Mouse (Mus musculus) cerebellum, adult 9-10 months (tissue): ENCODE measurements at regions not wholly inside any gene's neighbourhood (a gene's known extent, or its start where the extent isn't known, plus 50 kb on each side); places are given as distances from the start of the nearest gene placed in this dataset.
"Not testable (repeated sequence)": the region's sequence is repeated elsewhere in the genome, so short reads cannot be mapped to it uniquely, and the experiment has no call there.

ENCODE experiments used
- DNase-seq: peaks from one replicate; pipeline ENCODE4 v3.0.0; 2022

GRCm38 (mm10) chr17:69563165-69563564, 124.0 kb downstream of the Akain1 start:
- DNase-seq: peak; percentile 84

GRCm38 (mm10) chr17:69571070-69571669, 132.0 kb downstream of the Akain1 start:
- DNase-seq: not testable (repeated sequence)

- DNase-seq: no peak
These were observed 151.4 kb downstream of the Akain1 start for GRCm38 (mm10) chr17:69590553-69590952.

GRCm38 (mm10) chr17:69597773-69598295, 158.7 kb downstream of the Akain1 start:
- DNase-seq: no peak

- DNase-seq: no peak
These were observed 159.3 kb downstream of the Akain1 start for GRCm38 (mm10) chr17:69598461-69598860.

GRCm38 (mm10) chr17:69603596-69603995, 164.5 kb downstream of the Akain1 start:
- no peak for DNase-seq

- DNase-seq: peak; percentile 63
These were observed 165.6 kb downstream of the Akain1 start for GRCm38 (mm10) chr17:69604698-69605097.

GRCm38 (mm10) chr17:69605458-69605857, 166.3 kb downstream of the Akain1 start:
- DNase-seq: no peak

- no peak for DNase-seq
These were observed 192.3 kb downstream of the Akain1 start for GRCm38 (mm10) chr17:69631411-69631810.

- not testable (repeated sequence) for DNase-seq
These were observed 211.4 kb downstream of the Akain1 start for GRCm38 (mm10) chr17:69650496-69650895.

GRCm38 (mm10) chr17:69654586-69654985, 215.5 kb downstream of the Akain1 start:
- no peak for DNase-seq

GRCm38 (mm10) chr17:69672530-69672929, 233.4 kb downstream of the Akain1 start:
- DNase-seq: peak; percentile 98

GRCm38 (mm10) chr17:69683091-69683490, 244.0 kb downstream of the Akain1 start:
- DNase-seq: no peak

GRCm38 (mm10) chr17:69685625-69686257, 246.6 kb downstream of the Akain1 start:
- no peak for DNase-seq

- DNase-seq: no peak
These were observed 247.3 kb downstream of the Akain1 start for GRCm38 (mm10) chr17:69686383-69686782.

- peak; percentile 75 for DNase-seq
These were observed 256.2 kb downstream of the Akain1 start for GRCm38 (mm10) chr17:69695341-69695740.

- no peak for DNase-seq
These were observed 241.5 kb upstream of the Dlgap1 start for GRCm38 (mm10) chr17:69727325-69727724.

GRCm38 (mm10) chr17:69732981-69733380, 235.9 kb upstream of the Dlgap1 start:
- no peak for DNase-seq

GRCm38 (mm10) chr17:69736379-69737096, 232.3 kb upstream of the Dlgap1 start:
- no peak for DNase-seq

GRCm38 (mm10) chr17:69769002-69769421, 199.9 kb upstream of the Dlgap1 start:
- peak; percentile 43 for DNase-seq

GRCm38 (mm10) chr17:69770046-69770445, 198.8 kb upstream of the Dlgap1 start:
- DNase-seq: peak; percentile 52

- DNase-seq: no peak
These were observed 187.7 kb upstream of the Dlgap1 start for GRCm38 (mm10) chr17:69781201-69781600.

GRCm38 (mm10) chr17:69786985-69787384, 181.9 kb upstream of the Dlgap1 start:
- DNase-seq: no peak

- no peak for DNase-seq
These were observed 147.4 kb upstream of the Dlgap1 start for GRCm38 (mm10) chr17:69821473-69821872.
